Mouse (Mus musculus): ENCODE data around the gene Pdgfc.

GRCm38 (mm10) chr3:81120664-81121063 lies 84.4 kb downstream of the Pdgfc start:
- TF ChIP-seq POLR2A (IDR thresholded peaks at IDR 0.05; ENCODE audit: extremely low read depth, insufficient read depth, low read length) (no peak), CTCF (IDR thresholded peaks at IDR 0.05; ENCODE audit: low read depth, low read length) (no peak)

Data from liver, adult 2 months (tissue).